Mouse (Mus musculus) forebrain, embryonic 15.5 days (tissue): ENCODE data around the gene Ppp1r9a. TPM values are rescaled to one million over a fixed set of nuclear protein-coding genes. Genes with fewer than 3 reads are reported as not detected.

Experiments used
- ATAC-seq: fragments of 200-750 bp; cut with Nextera tagmentation; replicated peaks from 2 replicates; pipeline ENCODE4 v1.8.0; 2017; ENCODE audit warnings: mild to moderate bottlenecking, moderate TSS enrichment, moderate library complexity
- H3K27ac ChIP-seq: fragments of 300-500 bp; sonication (generic); replicated peaks from 2 replicates; pipeline ENCODE4 v1.5.1; 2015; ENCODE audit warnings: mild to moderate bottlenecking, inconsistent platforms
- H3K27me3 ChIP-seq: fragments of 300-500 bp; sonication (generic); 2 replicates; pipeline ENCODE4 v1.6.1; 2015; ENCODE audit warnings: inconsistent platforms
- H3K36me3 ChIP-seq: fragments of 300-500 bp; sonication (generic); 2 replicates; pipeline ENCODE4 v1.6.1; 2015; ENCODE audit warnings: mild to moderate bottlenecking, inconsistent platforms
- H3K4me1 ChIP-seq: fragments of 300-500 bp; sonication (generic); 2 replicates; pipeline ENCODE4 v1.6.1; 2015; ENCODE audit warnings: inconsistent platforms
- H3K4me2 ChIP-seq: fragments of 300-500 bp; sonication (generic); replicated peaks from 2 replicates; pipeline ENCODE4 v1.6.1; 2015; ENCODE audit warnings: mild to moderate bottlenecking, inconsistent platforms
- H3K4me3 ChIP-seq: fragments of 300-500 bp; sonication (generic); 2 replicates; pipeline ENCODE4 v1.5.1; 2015; ENCODE audit warnings: mild to moderate bottlenecking, inconsistent platforms
- H3K9ac ChIP-seq: fragments of 300-500 bp; sonication (generic); replicated peaks from 2 replicates; pipeline ENCODE4 v1.6.1; 2015; ENCODE audit warnings: mild to moderate bottlenecking, inconsistent platforms
- H3K9me3 ChIP-seq: fragments of 300-500 bp; sonication (generic); 2 replicates; pipeline ENCODE4 v1.6.1; 2016; ENCODE audit warnings: inconsistent platforms
- WGBS: fragments of 180-500 bp; shearing (Covaris S2); methylation state at CpG from one replicate; pipeline ENCODE4 v1.1.7; 2015; ENCODE audit warnings: mixed read lengths; 5-methylcytosine and 5-hydroxymethylcytosine counted together
- polyA plus RNA-seq: library from polyadenylated mRNA; unstranded; fragments of >200 nt; fragmentation: Nextera tagmentation; extraction: Ambion mirVana; gene quantifications from 2 replicates; pipeline ENCODE4 v1.2.1, GENCODE M21; 2015

Ppp1r9a gene
- polyA plus RNA-seq, 1 experiment from 2014 or later, result 43.8 TPM

- 90% methylated on average over 8 of the region's 8 CpGs for WGBS
Measured at GRCm38 (mm10) chr6:5199376-5199905, 296.7 kb downstream of the Ppp1r9a start.

GRCm38 (mm10) chr6:5199916-5200315, 297.2 kb downstream of the Ppp1r9a start:
- Histone ChIP-seq H3K27ac (no peak overlapping the region), H3K27me3 (no peaks in the 10 kb centered on the region), H3K4me3 (no peak overlapping the region), H3K9me3 (no peaks in the 10 kb centered on the region), H3K9ac (no peak overlapping the region), H3K4me1 (no peaks in the 10 kb centered on the region), H3K36me3 (no peaks in the 10 kb centered on the region), H3K4me2 (no peak overlapping the region)
- 82% methylated on average over 3 of the region's 3 CpGs for WGBS
- no peak for ATAC-seq

More at GRCm38 (mm10) chr6:5199376-5199905, 296.7 kb downstream of the Ppp1r9a start:
- Histone ChIP-seq H3K36me3 (no peaks in the 10 kb centered on the region), H3K4me1 (no peaks in the 10 kb centered on the region), H3K9me3 (no peaks in the 10 kb centered on the region), H3K27ac (no peak overlapping the region), H3K9ac (no peak overlapping the region), H3K4me3 (no peak overlapping the region), H3K27me3 (no peaks in the 10 kb centered on the region), H3K4me2 (no peak overlapping the region)
- ATAC-seq, result no peak

- 87% methylated on average over 2 of the region's 2 CpGs for WGBS
- Histone ChIP-seq H3K36me3 (no peaks in the 10 kb centered on the region), H3K4me3 (no peak overlapping the region), H3K9ac (no peak overlapping the region), H3K27me3 (no peaks in the 10 kb centered on the region), H3K4me1 (no peaks in the 10 kb centered on the region), H3K27ac (no peak overlapping the region), H3K9me3 (no peaks in the 10 kb centered on the region), H3K4me2 (no peak overlapping the region)
- no peak for ATAC-seq
Measured at GRCm38 (mm10) chr6:5207817-5208216, 305.1 kb downstream of the Ppp1r9a start.

Other genes starting within 250 kb of the Ppp1r9a start
- gene Sgce, start 155.7 kb upstream of the Ppp1r9a start, polyA plus RNA-seq, result 50.6 and 50.9 TPM in 2 replicates
- gene Peg10, start 155.6 kb upstream of the Ppp1r9a start, polyA plus RNA-seq, result 4.0 and 5.0 TPM in 2 replicates